Mouse (Mus musculus): Measurements from ENCODE around the gene Gc. TPM values are rescaled to one million over a fixed set of nuclear protein-coding genes. Genes with fewer than 3 reads are reported as not detected.

Gc gene
- polyA plus RNA-seq (2012; rRNA removed) = 1.1 and 2.1 TPM in 2 replicates

DNA sequence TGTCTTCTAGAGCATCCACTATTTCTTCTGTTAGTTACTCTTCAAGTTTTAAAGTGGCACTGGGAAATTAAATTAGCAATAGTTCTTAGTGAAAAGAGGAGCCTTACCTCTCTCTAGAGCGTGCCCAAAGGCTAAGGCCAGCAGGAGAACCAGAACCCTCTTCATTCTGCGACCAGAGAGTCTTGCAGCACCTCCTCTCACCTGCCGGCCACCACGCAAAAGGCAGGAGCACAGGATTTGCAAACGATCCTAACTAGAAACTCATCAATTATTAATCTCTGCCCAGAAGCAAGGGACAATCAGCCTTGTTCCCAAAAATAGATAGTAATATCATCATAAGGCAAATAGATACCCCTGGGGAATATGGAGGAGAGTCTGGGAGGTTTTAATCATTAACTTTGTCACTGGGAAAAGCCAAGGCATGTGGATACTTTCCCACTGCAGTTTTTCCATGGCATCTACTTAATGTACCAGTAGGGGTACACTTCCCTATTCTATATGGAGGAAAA, at the start of gene Gc:
Gene Gc, minus strand, starts transcription at position 345 of the 509 bp plus-strand sequence.

Other genes starting within 250 kb of the Gc start
- 0.06 TPM in 1 of 2 replicates, not detected in the other for gene Npffr2, start 69.5 kb upstream of the Gc start, polyA plus RNA-seq (2012; rRNA removed)

All from central nervous system, embryonic 11.5 days (tissue).